Mouse (Mus musculus): ENCODE data around the gene Gm9. TPM values are rescaled to one million over a fixed set of nuclear protein-coding genes. Genes with fewer than 3 reads are reported as not detected.
A peak's percentile ranks its signal among the peaks of the same experiment; 100 is the strongest.
"Not testable (repeated sequence)": the region's sequence is repeated elsewhere in the genome, so short reads cannot be mapped to it uniquely, and the experiment has no call there.

Gm9 gene
- polyA plus RNA-seq, 1 experiment = 11.8 TPM

DNA sequence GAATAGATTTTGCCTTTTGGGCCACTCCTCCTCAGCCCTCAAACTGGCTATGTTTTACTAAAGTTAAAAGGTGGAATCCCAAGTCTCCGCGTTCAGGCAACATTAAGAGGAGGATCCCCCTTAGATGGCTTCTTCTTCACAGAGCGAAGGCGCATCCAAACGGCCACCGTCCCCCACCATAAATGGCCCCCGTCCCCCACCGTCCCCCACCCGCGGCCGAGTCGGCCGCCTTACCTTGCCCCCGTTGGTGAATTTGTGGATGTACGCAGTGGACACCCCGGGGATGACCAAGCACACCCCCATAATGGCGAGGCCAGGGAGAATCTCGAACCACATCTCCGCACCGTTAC is 20.1 kb downstream of the Gm9 start:
- Histone ChIP-seq H3K27me3 (ENCODE audit: control insufficient read depth, insufficient read depth, low read length) (no peaks in the 10 kb centered on the region), H3K27ac (ENCODE audit: control insufficient read depth, insufficient read depth, low read depth, low read length) (peak overlapping the region; percentile 87), H3K4me1 (ENCODE audit: control insufficient read depth, insufficient read depth, low read length) (peaks cover 4% of the 10 kb centered on the region; the same call in 1 of the 2 replicates), H3K4me3 (ENCODE audit: control insufficient read depth, low read depth, low read length) (peak overlapping the region; percentile 93), H3K36me3 (ENCODE audit: control insufficient read depth, insufficient read depth, low read length) (no peaks in the 10 kb centered on the region)
- TF ChIP-seq CTCF (IDR thresholded peaks at IDR 0.05; ENCODE audit: control insufficient read depth, insufficient read depth, insufficient replicate concordance, low read depth, low read length) (no peak), POLR2A (IDR thresholded peaks at IDR 0.05; ENCODE audit: control insufficient read depth, low read depth, low read length) (no peak)

DNA sequence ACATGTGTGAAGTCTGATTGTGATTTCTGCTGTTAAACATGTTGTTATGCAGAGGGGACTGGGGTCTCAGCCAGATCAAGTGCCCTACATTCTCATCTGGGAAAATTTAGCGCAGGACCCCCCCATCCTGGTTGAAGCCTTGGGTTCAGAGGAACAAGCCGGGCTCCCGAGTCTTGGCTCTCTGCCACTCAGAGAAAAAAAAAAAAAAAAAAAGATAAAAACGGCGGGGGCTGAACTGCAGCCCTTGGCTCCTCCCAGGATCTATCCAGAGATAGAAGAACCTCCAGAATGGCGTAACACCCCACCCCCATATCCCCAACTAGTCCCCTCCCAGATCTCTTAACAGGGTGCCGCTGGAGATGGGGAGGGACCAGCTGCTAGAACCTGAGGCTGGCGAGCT is 26.4 kb downstream of the Gm9 start:
- H3K4me3 ChIP-seq (ENCODE audit: control insufficient read depth, low read depth, low read length); H3K4me1 ChIP-seq (ENCODE audit: control insufficient read depth, insufficient read depth, low read length); H3K36me3 ChIP-seq (ENCODE audit: control insufficient read depth, insufficient read depth, low read length); H3K27ac ChIP-seq (ENCODE audit: control insufficient read depth, insufficient read depth, low read depth, low read length); H3K27me3 ChIP-seq (ENCODE audit: control insufficient read depth, insufficient read depth, low read length): not testable (repeated sequence)

DNA sequence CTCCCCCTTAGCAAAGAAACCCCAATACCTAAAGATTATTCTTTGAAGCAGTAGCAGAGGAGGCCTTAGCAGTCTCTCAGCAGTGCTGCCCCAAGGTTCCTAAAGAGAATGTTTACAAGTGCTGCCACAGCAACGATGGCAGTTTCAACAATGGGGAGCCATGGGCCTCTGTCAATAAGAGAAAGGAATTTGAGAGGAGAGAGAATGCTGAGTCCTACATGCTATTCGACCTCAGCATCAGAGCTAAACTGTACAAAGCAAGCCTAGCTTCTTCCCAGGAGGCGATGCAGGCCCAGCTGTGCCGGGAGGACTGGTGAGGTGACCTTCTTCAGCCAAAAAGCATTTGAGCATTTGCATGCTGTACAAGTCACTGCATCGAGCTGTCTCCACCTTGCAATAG is 42.1 kb downstream of the Gm9 start, which contains the start of gene Akap14:
Gene Akap14 (minus strand): TSS at position 101 of the 400 bp plus-strand sequence.
- Histone ChIP-seq H3K4me1 (ENCODE audit: control insufficient read depth, insufficient read depth, low read length) (no peaks in the 10 kb centered on the region), H3K36me3 (ENCODE audit: control insufficient read depth, insufficient read depth, low read length) (no peaks in the 10 kb centered on the region), H3K27ac (ENCODE audit: control insufficient read depth, insufficient read depth, low read depth, low read length) (0 out of 2 replicates have a peak within 1 kb of the TSS, but pooled peaks have one; percentile 49), H3K27me3 (ENCODE audit: control insufficient read depth, insufficient read depth, low read length) (no peaks in the 10 kb centered on the region), H3K4me3 (ENCODE audit: control insufficient read depth, low read depth, low read length) (peak within 1 kb of the TSS; percentile 39)
- TF ChIP-seq CTCF (IDR thresholded peaks at IDR 0.05; ENCODE audit: control insufficient read depth, insufficient read depth, insufficient replicate concordance, low read depth, low read length) = no peak
- no peak for TF ChIP-seq POLR2A (IDR thresholded peaks at IDR 0.05; ENCODE audit: control insufficient read depth, low read depth, low read length)

DNA sequence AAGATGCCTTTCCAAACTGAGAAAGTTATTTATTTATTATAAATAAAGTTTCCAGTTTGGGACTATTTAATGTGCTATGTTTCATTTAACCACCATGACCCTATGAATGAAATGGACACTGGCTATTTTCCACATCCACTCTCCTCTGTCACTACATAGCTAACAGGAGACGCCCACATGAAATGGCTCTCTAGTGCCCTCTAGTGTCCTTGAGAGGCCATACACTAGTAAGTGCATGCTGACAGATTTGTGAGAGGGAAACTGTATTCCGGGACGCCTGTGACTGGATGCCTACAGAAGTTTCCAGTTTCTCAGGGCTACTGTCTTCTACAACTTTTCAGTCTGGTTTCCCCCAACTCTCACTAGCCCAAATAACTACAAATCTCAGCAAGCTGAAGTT is 43.8 kb downstream of the Gm9 start:
- TF ChIP-seq POLR2A (IDR thresholded peaks at IDR 0.05; ENCODE audit: control insufficient read depth, low read depth, low read length) (no peak), CTCF (IDR thresholded peaks at IDR 0.05; ENCODE audit: control insufficient read depth, insufficient read depth, insufficient replicate concordance, low read depth, low read length) (no peak)
- Histone ChIP-seq H3K27me3 (ENCODE audit: control insufficient read depth, insufficient read depth, low read length) (no peaks in the 10 kb centered on the region), H3K36me3 (ENCODE audit: control insufficient read depth, insufficient read depth, low read length) (no peaks in the 10 kb centered on the region), H3K4me1 (ENCODE audit: control insufficient read depth, insufficient read depth, low read length) (no peaks in the 10 kb centered on the region; the same call in 1 of the 2 replicates), H3K27ac (ENCODE audit: control insufficient read depth, insufficient read depth, low read depth, low read length) (no peak overlapping the region), H3K4me3 (ENCODE audit: control insufficient read depth, low read depth, low read length) (no peak overlapping the region)

DNA sequence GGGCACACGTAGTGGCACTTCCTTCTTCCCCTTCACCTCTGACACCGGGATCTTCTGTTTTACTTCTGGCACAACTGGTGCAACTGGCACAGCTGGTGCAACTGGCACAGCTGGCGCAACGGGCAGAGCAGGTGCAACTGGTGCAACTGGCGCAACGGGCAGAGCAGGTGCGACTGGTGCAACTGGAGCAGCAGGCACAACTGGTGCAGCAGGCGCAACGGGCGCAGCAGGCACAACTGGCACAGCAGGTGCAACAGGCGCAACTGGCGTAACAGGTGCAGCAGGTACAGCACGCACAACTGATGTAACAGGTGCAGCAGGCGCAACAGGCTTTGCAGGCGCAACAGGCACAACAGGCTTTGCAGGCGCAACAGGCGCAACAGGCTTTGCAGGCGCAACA is 47.7 kb downstream of the Gm9 start:
- Histone ChIP-seq H3K4me1 (ENCODE audit: control insufficient read depth, insufficient read depth, low read length) (no peaks in the 10 kb centered on the region; the same call in 1 of the 2 replicates), H3K36me3 (ENCODE audit: control insufficient read depth, insufficient read depth, low read length) (no peaks in the 10 kb centered on the region), H3K27me3 (ENCODE audit: control insufficient read depth, insufficient read depth, low read length) (no peaks in the 10 kb centered on the region), H3K4me3 (ENCODE audit: control insufficient read depth, low read depth, low read length) (no peak overlapping the region), H3K27ac (ENCODE audit: control insufficient read depth, insufficient read depth, low read depth, low read length) (no peak overlapping the region)
- TF ChIP-seq POLR2A (IDR thresholded peaks at IDR 0.05; ENCODE audit: control insufficient read depth, low read depth, low read length) (no peak), CTCF (IDR thresholded peaks at IDR 0.05; ENCODE audit: control insufficient read depth, insufficient read depth, insufficient replicate concordance, low read depth, low read length) (no peak)

DNA sequence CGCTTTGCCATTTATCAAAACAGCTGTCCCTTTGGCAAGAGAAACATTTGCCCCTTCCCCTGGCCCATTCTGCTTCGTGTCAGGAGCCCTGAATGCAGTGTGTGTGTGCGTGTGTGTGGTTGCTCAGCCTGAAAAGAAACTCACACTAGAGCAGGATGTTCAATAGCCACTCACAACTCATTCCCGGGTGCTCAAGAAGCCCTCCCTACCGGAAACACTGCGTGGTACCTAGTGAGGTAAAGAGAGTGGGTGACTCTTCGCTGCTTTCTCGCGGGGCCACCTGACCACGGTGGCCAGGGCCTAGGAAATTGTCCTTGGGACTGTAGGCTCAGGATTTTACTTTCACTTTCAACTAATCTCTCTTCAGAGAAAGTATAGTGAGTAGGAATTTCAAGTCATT is 49.7 kb downstream of the Gm9 start:
- H3K27ac ChIP-seq (ENCODE audit: control insufficient read depth, insufficient read depth, low read depth, low read length) = no peak overlapping the region
- no peaks in the 10 kb centered on the region; the same call in 1 of the 2 replicates for H3K4me1 ChIP-seq (ENCODE audit: control insufficient read depth, insufficient read depth, low read length)
- TF ChIP-seq POLR2A (IDR thresholded peaks at IDR 0.05; ENCODE audit: control insufficient read depth, low read depth, low read length) (no peak), CTCF (IDR thresholded peaks at IDR 0.05; ENCODE audit: control insufficient read depth, insufficient read depth, insufficient replicate concordance, low read depth, low read length) (no peak)
- H3K4me3 ChIP-seq (ENCODE audit: control insufficient read depth, low read depth, low read length) = no peak overlapping the region
- no peaks in the 10 kb centered on the region for H3K27me3 ChIP-seq (ENCODE audit: control insufficient read depth, insufficient read depth, low read length)
- no peaks in the 10 kb centered on the region for H3K36me3 ChIP-seq (ENCODE audit: control insufficient read depth, insufficient read depth, low read length)

Other genes with a start within 250 kb of the Gm9 start
- 14.6 and 17.9 TPM in 2 replicates for gene Sept6, start 219.2 kb downstream of the Gm9 start, polyA plus RNA-seq (2012; rRNA removed)
- 2.3 and 2.9 TPM in 2 replicates for gene Sowahd, start 162.2 kb downstream of the Gm9 start, polyA plus RNA-seq (2012; rRNA removed)
- 15.2 and 19.2 TPM in 2 replicates for gene Rpl39, start 125.6 kb downstream of the Gm9 start, polyA plus RNA-seq (2012; rRNA removed)
- gene Upf3b, start 100.7 kb downstream of the Gm9 start, polyA plus RNA-seq (2012; rRNA removed) = 5.1 and 5.2 TPM in 2 replicates
- 0.22 and 0.41 TPM in 2 replicates for gene Nkap, start 84.2 kb downstream of the Gm9 start, polyA plus RNA-seq (2012; rRNA removed)
- 6.2 and 8.0 TPM in 2 replicates for gene Akap14, start 42.2 kb downstream of the Gm9 start, polyA plus RNA-seq (2012; rRNA removed)
- 154 and 156 TPM in 2 replicates for gene Ndufa1, start 19.9 kb downstream of the Gm9 start, polyA plus RNA-seq (2012; rRNA removed)
- 0.13 and 0.32 TPM in 2 replicates for gene Rnf113a1, start 19.8 kb downstream of the Gm9 start, polyA plus RNA-seq (2012; rRNA removed)
- 0.73 and 0.77 TPM in 2 replicates for gene Rhox1, start 11.2 kb upstream of the Gm9 start, polyA plus RNA-seq (2012; rRNA removed)
- gene Rhox2a, start 33.9 kb upstream of the Gm9 start, polyA plus RNA-seq (2012; rRNA removed) = 0.34 and 0.80 TPM in 2 replicates
- gene Rhox3a, start 38.9 kb upstream of the Gm9 start, polyA plus RNA-seq (2012; rRNA removed) = 1.4 TPM in 1 of 2 replicates, not detected in the other
- gene Rhox4a, start 54.3 kb upstream of the Gm9 start, polyA plus RNA-seq (2012; rRNA removed) = not detected in 2 replicates
- 0.51 and 1.6 TPM in 2 replicates for gene Rhox3a2, start 169.0 kb upstream of the Gm9 start, polyA plus RNA-seq (2012; rRNA removed)
- not detected in 2 replicates for gene Rhox4a2, start 179.8 kb upstream of the Gm9 start, polyA plus RNA-seq (2012; rRNA removed)
- gene Rhox2b, start 201.0 kb upstream of the Gm9 start, polyA plus RNA-seq (2012; rRNA removed) = 0.32 and 0.43 TPM in 2 replicates
- not detected in 2 replicates for gene Rhox4b, start 221.5 kb upstream of the Gm9 start, polyA plus RNA-seq (2012; rRNA removed)
- gene Rhox2c, start 242.6 kb upstream of the Gm9 start, polyA plus RNA-seq (2012; rRNA removed) = 0.21 TPM in 1 of 2 replicates, not detected in the other
- gene Rhox3c, start 247.5 kb upstream of the Gm9 start, polyA plus RNA-seq (2012; rRNA removed) = 0.21 and 0.25 TPM in 2 replicates

Measured in testis, adult 2 months (tissue).